Mouse (Mus musculus) spleen, adult 2 months (tissue): ENCODE measurements around the gene Srbd1. TPM values are rescaled to one million over a fixed set of nuclear protein-coding genes. Genes with fewer than 3 reads are reported as not detected.

Experiments
- DNase-seq, 2 experiments: peaks; one replicate each; pipeline versions ENCODE4 v3.0.0 to v3.0.0-alpha.2; 2012 to 2021; ENCODE audit warnings: low spot score in 2 of 2, low read depth in 1 of 2
- H3K27ac ChIP-seq: fragments of 200-500 bp; 2 replicates; pipeline ENCODE4 v1.5.1; 2012; ENCODE audit warnings: low read length, inconsistent platforms; ENCODE audit not compliant: insufficient read depth
- H3K27me3 ChIP-seq: fragments of 200-500 bp; 2 replicates; pipeline ENCODE4 v1.6.1; 2012; ENCODE audit warnings: mild to moderate bottlenecking, moderate library complexity, low read length, inconsistent platforms; ENCODE audit not compliant: control insufficient read depth, insufficient read depth
- H3K36me3 ChIP-seq: fragments of 200-500 bp; 2 replicates; pipeline ENCODE4 v1.6.1; 2012; ENCODE audit warnings: mild to moderate bottlenecking, low read length, inconsistent platforms; ENCODE audit not compliant: control insufficient read depth, insufficient read depth
- H3K4me1 ChIP-seq: fragments of 200-500 bp; 2 replicates; pipeline ENCODE4 v1.6.1; 2011; ENCODE audit warnings: inconsistent platforms; ENCODE audit not compliant: control insufficient read depth, insufficient read depth, insufficient read length
- H3K4me3 ChIP-seq: fragments of 200-500 bp; 2 replicates; pipeline ENCODE4 v1.5.1; 2011; ENCODE audit warnings: mild to moderate bottlenecking, inconsistent platforms; ENCODE audit not compliant: insufficient read depth, insufficient read length; ENCODE audit errors: extremely low read depth
- CTCF ChIP-seq: fragments of 200-500 bp; IDR thresholded peaks from 2 replicates; pipeline ENCODE4 v1.5.1; 2011; ENCODE audit warnings: mild to moderate bottlenecking, inconsistent platforms; ENCODE audit not compliant: insufficient read depth, insufficient read length, insufficient replicate concordance; ENCODE audit errors: extremely low read depth
- POLR2A ChIP-seq: fragments of 200-500 bp; IDR thresholded peaks from 2 replicates; pipeline ENCODE4 v1.6.1; 2011; ENCODE audit warnings: low read depth, low read length, inconsistent platforms
- WGBS: fragments of 180-500 bp; shearing (Covaris S2); methylation state at CpG from one replicate; pipeline ENCODE4 v1.1.7; 2018; 5-methylcytosine and 5-hydroxymethylcytosine counted together
- polyA plus RNA-seq: library from polyadenylated mRNA; depleted of rRNA; stranded (reverse); fragments of >200 nt; gene quantifications from 2 replicates; pipeline ENCODE4 v1.2.3, GENCODE M21; 2012

Srbd1 gene
- polyA plus RNA-seq, 1 experiment = 2.2 TPM

DNA sequence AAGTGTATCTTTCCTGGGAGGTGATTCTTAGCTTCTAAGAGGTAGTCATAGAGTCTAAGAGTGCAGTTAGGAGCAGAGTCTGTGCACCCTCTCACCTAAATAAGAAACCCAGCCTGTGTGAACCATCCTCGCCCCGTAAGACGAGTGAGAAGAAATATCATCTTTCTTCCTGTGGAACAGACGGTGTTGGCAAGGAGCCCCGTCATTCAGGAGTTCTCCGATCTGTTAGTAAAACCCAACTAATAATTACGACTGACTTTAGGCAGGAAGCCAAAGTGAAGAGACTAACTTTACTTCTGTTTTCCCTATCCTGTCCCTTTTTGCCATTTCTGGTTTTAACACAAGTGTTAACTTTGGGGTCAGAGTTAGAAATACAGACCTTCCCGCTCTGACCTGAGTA is 166.1 kb downstream of the Srbd1 start:
- no peak for DNase-seq
- Histone ChIP-seq H3K27ac (no peak overlapping the region), H3K4me3 (no peak overlapping the region), H3K36me3 (no peaks in the 10 kb centered on the region), H3K27me3 (no peaks in the 10 kb centered on the region), H3K4me1 (no peaks in the 10 kb centered on the region)
- no peak for TF ChIP-seq CTCF
- TF ChIP-seq POLR2A = no peak
- 75% methylated on average over 8 of the region's 8 CpGs for WGBS

DNA sequence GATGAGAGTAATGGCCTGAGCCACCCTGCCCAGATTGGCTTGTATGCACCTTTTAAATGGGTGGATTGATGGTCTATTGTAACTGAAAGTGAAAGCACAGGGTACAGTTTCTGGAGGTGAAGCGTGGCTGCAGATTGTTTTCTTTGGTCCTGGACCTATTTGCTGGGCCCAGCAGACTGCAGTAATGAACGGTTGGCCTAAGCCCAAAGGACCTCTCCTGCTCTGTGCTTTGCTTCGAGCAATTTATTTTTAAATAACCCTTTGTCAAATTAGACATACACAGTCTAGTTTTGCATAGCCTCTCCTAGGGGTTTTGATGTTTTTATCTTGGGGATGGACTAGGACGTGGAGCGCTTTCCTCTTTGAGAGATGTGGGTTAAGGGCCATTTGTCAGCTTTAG is 169.9 kb downstream of the Srbd1 start:
- no peak overlapping the region for H3K27ac ChIP-seq
- TF ChIP-seq POLR2A (no peak), CTCF (no peak)
- H3K36me3 ChIP-seq = no peaks in the 10 kb centered on the region
- no peak for DNase-seq
- no peaks in the 10 kb centered on the region for H3K27me3 ChIP-seq
- no peaks in the 10 kb centered on the region for H3K4me1 ChIP-seq
- H3K4me3 ChIP-seq = no peak overlapping the region
- WGBS = 67% methylated on average over 5 of the region's 5 CpGs

DNA sequence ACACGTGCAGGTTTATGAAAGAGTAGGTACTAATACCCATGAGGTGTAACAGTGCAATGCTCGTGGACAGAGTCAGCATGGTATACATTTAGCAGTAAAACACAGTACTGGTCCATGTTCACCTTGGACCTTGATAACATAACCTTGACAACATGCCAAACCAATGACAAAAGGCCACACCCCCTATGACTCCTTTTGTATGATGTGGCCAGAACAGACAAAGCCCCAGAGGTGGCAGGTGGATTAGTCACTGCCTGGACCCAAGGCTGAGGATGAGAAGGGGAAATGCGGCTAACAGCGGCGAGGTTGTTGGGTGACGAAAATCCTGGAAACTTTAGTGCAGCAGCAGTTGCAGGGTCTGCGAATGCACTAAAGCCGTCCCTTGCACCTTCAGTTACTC is 170.4 kb downstream of the Srbd1 start:
- DNase-seq = no peak
- H3K27me3 ChIP-seq = no peaks in the 10 kb centered on the region
- H3K4me1 ChIP-seq = no peaks in the 10 kb centered on the region
- no peak overlapping the region for H3K4me3 ChIP-seq
- H3K27ac ChIP-seq = no peak overlapping the region
- no peak for TF ChIP-seq POLR2A
- TF ChIP-seq CTCF = no peak
- WGBS = 91% methylated on average over 8 of the region's 8 CpGs
- no peaks in the 10 kb centered on the region for H3K36me3 ChIP-seq

DNA sequence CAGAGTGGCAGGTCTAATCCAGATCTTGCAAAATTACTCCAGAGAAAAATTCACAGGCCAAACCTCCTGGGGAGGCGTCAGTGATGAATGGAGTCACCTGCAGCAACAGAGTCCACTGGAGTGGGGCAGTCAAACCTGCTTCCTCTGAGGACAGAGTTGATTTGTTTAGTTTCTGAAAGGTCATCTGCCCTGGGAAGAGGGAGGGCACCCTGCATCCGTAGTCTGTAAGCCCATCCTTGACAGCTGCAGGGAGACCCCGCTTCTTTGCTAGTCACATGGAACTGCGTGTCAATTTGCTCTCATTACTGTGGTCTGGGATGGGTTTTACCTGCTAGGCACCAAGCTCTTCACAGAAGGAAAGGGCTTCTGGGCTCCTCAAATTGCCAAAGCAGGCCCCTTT is 173.9 kb downstream of the Srbd1 start:
- no peaks in the 10 kb centered on the region for H3K4me1 ChIP-seq
- H3K27ac ChIP-seq = no peak overlapping the region
- no peak overlapping the region for H3K4me3 ChIP-seq
- TF ChIP-seq CTCF = no peak
- no peak for TF ChIP-seq POLR2A
- DNase-seq = no peak
- H3K27me3 ChIP-seq = no peaks in the 10 kb centered on the region
- WGBS = 91% methylated on average over 4 of the region's 4 CpGs
- H3K36me3 ChIP-seq = no peaks in the 10 kb centered on the region

DNA sequence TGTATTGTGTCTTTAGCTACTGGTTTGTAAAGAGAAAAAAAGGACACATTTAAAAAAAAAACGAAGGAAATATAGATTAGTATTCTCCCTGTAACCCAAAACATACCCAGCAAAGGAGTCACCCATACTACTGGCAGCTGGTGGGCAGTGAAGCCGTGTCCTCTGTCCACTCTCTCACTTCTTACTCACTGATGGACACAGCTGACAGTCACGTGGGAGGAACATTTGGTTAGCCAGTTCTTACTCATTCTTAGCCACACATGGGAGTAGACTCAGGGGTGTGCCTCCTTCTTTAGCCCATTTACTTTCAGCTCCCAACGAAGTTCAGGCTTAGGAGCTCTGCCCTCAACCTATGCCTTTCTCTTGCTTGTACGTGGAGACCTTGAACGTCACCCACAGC is 183.3 kb downstream of the Srbd1 start:
- WGBS = 80% methylated on average over 6 of the region's 6 CpGs
- TF ChIP-seq CTCF (no peak), POLR2A (no peak)
- H3K36me3 ChIP-seq = no peaks in the 10 kb centered on the region
- H3K27ac ChIP-seq = no peak overlapping the region
- no peak overlapping the region for H3K4me3 ChIP-seq
- no peak for DNase-seq
- H3K4me1 ChIP-seq = no peaks in the 10 kb centered on the region
- H3K27me3 ChIP-seq = no peaks in the 10 kb centered on the region

DNA sequence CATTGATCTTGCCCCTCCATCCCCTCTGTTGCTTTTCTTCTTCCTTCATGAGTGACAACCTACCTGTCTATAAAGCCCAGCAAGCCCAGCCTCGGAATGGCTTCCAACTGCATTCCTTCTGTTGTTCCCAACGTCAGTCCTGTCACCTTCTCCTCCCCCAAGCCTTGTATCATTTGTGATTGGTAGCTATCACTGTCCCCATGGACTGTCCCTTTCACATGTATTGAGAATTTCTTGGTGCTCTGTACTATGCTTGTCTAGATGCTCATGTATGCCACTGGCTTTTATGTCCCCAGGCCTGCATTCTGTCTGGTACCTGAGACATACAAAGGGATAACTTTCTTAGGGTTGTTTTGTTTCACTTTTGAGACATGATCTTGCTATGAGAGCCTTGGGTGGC is 193.2 kb downstream of the Srbd1 start:
- TF ChIP-seq POLR2A (no peak), CTCF (no peak)
- no peaks in the 10 kb centered on the region for H3K36me3 ChIP-seq
- H3K4me3 ChIP-seq = no peak overlapping the region
- WGBS = 81% methylated on average over 2 of the region's 2 CpGs
- H3K4me1 ChIP-seq = no peaks in the 10 kb centered on the region
- no peaks in the 10 kb centered on the region for H3K27me3 ChIP-seq
- DNase-seq = no peak
- no peak overlapping the region for H3K27ac ChIP-seq

DNA sequence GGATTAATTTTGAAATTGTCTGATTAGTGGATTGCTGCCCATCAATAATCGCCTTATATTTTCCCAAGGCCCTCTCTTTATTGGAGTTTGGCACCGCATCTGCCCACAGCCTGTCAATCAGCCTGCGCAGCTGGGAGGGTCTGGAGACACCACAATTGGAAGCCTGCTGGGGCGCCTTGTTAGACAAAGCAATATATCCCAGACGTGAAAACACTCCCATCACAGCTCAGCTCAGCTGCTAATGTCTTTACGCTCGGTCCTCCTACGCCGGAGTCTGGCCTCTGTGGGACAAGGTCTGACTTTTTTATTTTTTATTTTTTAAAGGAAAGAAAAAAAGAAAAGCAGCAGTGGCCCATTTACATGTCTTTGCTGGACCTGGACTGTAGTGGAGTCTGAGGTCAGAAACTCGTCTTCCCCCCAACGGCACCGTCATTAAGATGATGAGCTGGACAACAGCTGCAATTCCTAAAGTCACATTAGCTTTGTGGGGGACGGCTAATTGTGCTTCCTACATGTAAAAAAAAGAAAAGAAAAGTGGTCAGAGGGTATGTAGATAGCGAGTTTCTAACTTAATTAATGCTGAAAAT is 195.0 kb downstream of the Srbd1 start:
- Histone ChIP-seq H3K27ac (no peak overlapping the region), H3K36me3 (no peaks in the 10 kb centered on the region), H3K4me3 (no peak overlapping the region), H3K27me3 (no peaks in the 10 kb centered on the region), H3K4me1 (no peaks in the 10 kb centered on the region)
- WGBS = 87% methylated on average over 14 of the region's 14 CpGs
- TF ChIP-seq CTCF = no peak
- no peak for TF ChIP-seq POLR2A
- no peak for DNase-seq
